Mouse (Mus musculus) olfactory bulb, adult 2 months (tissue): ENCODE measurements around the gene Gm39115.

ENCODE experiments used
- CTCF ChIP-seq: fragments of 200-500 bp; IDR thresholded peaks from 2 replicates; pipeline ENCODE4 v1.5.1; 2012; ENCODE audit warnings: low read depth, mild to moderate bottlenecking, low read length, moderate library complexity; ENCODE audit not compliant: insufficient read depth
- POLR2A ChIP-seq: fragments of 200-500 bp; IDR thresholded peaks from 2 replicates; pipeline ENCODE4 v1.6.1; 2012; ENCODE audit warnings: mild to moderate bottlenecking, low read depth, low read length, moderate library complexity; ENCODE audit not compliant: insufficient read depth

- TF ChIP-seq CTCF (no peak), POLR2A (no peak)
Measured at GRCm38 (mm10) chr7:142089648-142090447, 46.0 kb downstream of the Gm39115 start.
